Mouse (Mus musculus) thymus, adult 2 months (tissue): ENCODE measurements around the gene Babam2.

Experiments
- CTCF ChIP-seq: fragments of 200-500 bp; IDR thresholded peaks from 2 replicates; pipeline ENCODE4 v1.5.1; 2012; ENCODE audit warnings: mild to moderate bottlenecking, control low read depth, low read length, moderate library complexity, borderline replicate concordance; ENCODE audit not compliant: control insufficient read depth, poor library complexity, insufficient read depth; ENCODE audit errors: extremely low read depth
- POLR2A ChIP-seq: fragments of 200-500 bp; IDR thresholded peaks from 2 replicates; pipeline ENCODE4 v1.6.1; 2012; ENCODE audit warnings: mild to moderate bottlenecking, low read length, control low read depth, moderate library complexity; ENCODE audit not compliant: control insufficient read depth, poor library complexity, insufficient read depth; ENCODE audit errors: extremely low read depth

DNA sequence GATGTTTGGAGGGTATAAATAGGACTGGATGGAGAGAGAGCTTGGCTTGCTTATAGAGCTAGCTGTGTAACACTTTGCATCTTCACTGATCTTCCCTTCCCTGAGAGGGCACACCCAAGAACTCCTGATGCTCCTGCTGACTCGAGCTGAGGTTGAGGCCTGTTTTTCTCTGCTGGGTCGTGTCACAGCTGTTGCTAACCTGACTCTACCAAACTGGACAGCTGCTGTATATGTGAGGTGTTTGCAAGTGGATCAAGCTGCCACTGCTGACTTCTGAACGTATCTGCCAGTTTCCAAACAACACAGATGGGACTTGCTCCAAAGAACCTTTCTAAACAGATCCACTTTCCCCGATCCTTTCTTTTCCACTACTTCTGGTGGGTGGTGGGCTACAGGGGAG lies 9.3 kb downstream of the Babam2 start:
- TF ChIP-seq POLR2A (no peak), CTCF (no peak)
